Mouse (Mus musculus): ENCODE results near the gene Csrnp2. TPM values are rescaled to one million over a fixed set of nuclear protein-coding genes. Genes with fewer than 3 reads are reported as not detected.

Gene Csrnp2
- total and polyA plus RNA-seq, 3 experiments, result 1.7 to 2.7 (median 2.1) TPM

DNA sequence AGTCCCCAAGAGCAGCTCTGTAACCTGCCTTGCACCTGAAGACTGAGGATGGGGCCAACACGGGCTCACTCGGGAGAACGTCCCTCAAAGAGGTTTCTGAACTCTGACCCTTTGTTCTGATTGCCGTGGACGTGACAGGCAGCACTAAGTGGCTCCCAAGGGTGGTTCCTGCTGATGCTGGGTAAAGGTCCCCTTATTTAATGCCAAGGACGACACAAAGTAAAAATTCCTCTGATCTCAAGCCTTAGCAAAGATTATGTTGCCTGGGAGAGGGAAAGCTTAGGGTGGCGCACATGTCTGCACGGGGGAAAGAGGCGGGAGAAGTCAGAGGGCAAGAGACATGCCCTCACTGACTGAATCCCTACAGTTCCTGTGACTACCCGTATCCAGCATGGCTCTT lies 58.8 kb downstream of the Csrnp2 start:
- no peak overlapping the region for H3K4me3 ChIP-seq
- H3K9ac ChIP-seq (ENCODE audit: low read depth, low read length), result no peak overlapping the region
- H3K27ac ChIP-seq, result no peak overlapping the region
- no peak for DNase-seq
- WGBS, result 64% methylated on average over 10 of the region's 10 CpGs
- H3K79me2 ChIP-seq (replicated peaks; ENCODE audit: control insufficient read depth, insufficient read depth, low read length), result no peaks in the 10 kb centered on the region
- TF ChIP-seq POLR2A (IDR thresholded peaks at IDR 0.05; ENCODE audit: insufficient read depth, low read depth, low read length), result no peak
- no peak for TF ChIP-seq CTCF (IDR thresholded peaks at IDR 0.05)
- TF ChIP-seq EP300 (IDR thresholded peaks at IDR 0.05; ENCODE audit: insufficient read depth, low read depth, low read length), result no peak
- intact Hi-C loops (cut with DNase I), result no loop called here
- H3K4me1 ChIP-seq (ENCODE audit: control insufficient read depth, insufficient read depth, low read length), result no peaks in the 10 kb centered on the region
- no peaks in the 10 kb centered on the region for H3K36me3 ChIP-seq (ENCODE audit: control insufficient read depth, insufficient read depth, low read length)
- H3K27me3 ChIP-seq (ENCODE audit: control insufficient read depth, insufficient read depth, low read length), result no peaks in the 10 kb centered on the region

- intact Hi-C loops (cut with DNase I), result no loop called here
- H3K9ac ChIP-seq (ENCODE audit: low read depth, low read length), result no peak overlapping the region
- no peak overlapping the region for H3K4me3 ChIP-seq
- no peaks in the 10 kb centered on the region for H3K36me3 ChIP-seq (ENCODE audit: control insufficient read depth, insufficient read depth, low read length)
- H3K27me3 ChIP-seq (ENCODE audit: control insufficient read depth, insufficient read depth, low read length), result no peaks in the 10 kb centered on the region
- H3K4me1 ChIP-seq (ENCODE audit: control insufficient read depth, insufficient read depth, low read length), result no peaks in the 10 kb centered on the region
- 41% methylated on average over 4 of the region's 4 CpGs for WGBS
- DNase-seq, result no peak
- no peak overlapping the region for H3K27ac ChIP-seq
- TF ChIP-seq CTCF (IDR thresholded peaks at IDR 0.05) (no peak), EP300 (IDR thresholded peaks at IDR 0.05; ENCODE audit: insufficient read depth, low read depth, low read length) (no peak), POLR2A (IDR thresholded peaks at IDR 0.05; ENCODE audit: insufficient read depth, low read depth, low read length) (no peak)
- no peaks in the 10 kb centered on the region for H3K79me2 ChIP-seq (replicated peaks; ENCODE audit: control insufficient read depth, insufficient read depth, low read length)
Observed at GRCm38 (mm10) chr15:100436112-100436511, 59.2 kb downstream of the Csrnp2 start.

DNA sequence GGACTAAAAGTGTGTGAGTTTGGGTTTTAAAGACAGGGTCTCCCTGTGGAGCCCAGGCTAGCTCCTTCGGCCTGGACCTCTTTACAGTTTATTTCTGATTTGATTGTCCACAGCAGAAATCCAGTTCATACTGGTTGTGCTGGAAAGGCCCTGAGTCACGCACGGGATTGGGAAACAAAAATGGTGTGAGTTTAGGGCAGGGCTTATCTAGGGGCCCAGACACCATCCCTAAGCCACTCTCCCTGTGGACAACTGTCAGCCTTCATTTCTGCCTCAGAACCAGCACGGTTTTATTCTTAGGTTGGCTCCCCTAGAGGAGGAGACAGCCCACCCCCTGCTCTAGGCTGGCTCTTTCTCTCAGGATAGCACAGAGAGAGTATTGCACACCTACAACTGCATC lies 62.1 kb downstream of the Csrnp2 start:
- TF ChIP-seq CTCF (IDR thresholded peaks at IDR 0.05) (no peak), EP300 (IDR thresholded peaks at IDR 0.05; ENCODE audit: insufficient read depth, low read depth, low read length) (no peak), POLR2A (IDR thresholded peaks at IDR 0.05; ENCODE audit: insufficient read depth, low read depth, low read length) (no peak)
- 64% methylated on average over 4 of the region's 4 CpGs for WGBS
- no peak for DNase-seq
- no peak overlapping the region for H3K4me3 ChIP-seq
- no peaks in the 10 kb centered on the region for H3K36me3 ChIP-seq (ENCODE audit: control insufficient read depth, insufficient read depth, low read length)
- no peaks in the 10 kb centered on the region for H3K27me3 ChIP-seq (ENCODE audit: control insufficient read depth, insufficient read depth, low read length)
- H3K9ac ChIP-seq (ENCODE audit: low read depth, low read length), result no peak overlapping the region
- no peaks in the 10 kb centered on the region for H3K4me1 ChIP-seq (ENCODE audit: control insufficient read depth, insufficient read depth, low read length)
- intact Hi-C loops (cut with DNase I), result no loop called here
- no peaks in the 10 kb centered on the region for H3K79me2 ChIP-seq (replicated peaks; ENCODE audit: control insufficient read depth, insufficient read depth, low read length)
- H3K27ac ChIP-seq, result no peak overlapping the region

DNA sequence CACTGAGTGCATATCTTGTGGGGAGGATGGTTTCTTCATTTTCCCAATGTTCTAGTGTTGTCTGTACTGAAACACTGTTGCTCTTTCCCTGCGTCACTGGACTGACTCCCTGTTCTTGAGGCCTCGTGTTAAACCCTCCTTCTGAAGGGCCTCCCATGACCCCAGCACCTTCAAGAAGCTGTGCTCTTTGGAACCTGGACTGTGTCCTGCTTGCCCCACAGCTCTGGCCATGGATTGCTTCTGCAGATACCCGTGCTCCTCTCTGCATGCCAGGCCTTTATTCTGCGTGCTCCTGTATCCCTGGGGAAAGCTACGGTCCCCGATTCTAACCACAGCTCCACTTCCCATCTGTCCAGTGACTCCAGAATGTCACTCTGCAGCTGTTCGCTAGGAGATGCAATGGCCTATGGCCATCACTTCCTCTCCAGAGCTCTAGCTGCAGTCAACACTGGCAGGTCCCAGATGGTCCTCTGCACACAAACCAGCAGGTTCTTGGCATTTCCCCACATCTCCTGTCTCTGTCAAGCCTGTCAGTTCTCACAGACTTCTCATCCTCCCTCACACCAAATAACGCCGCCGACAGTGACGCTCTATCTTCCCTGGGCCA lies 65.2 kb downstream of the Csrnp2 start:
- no peaks in the 10 kb centered on the region for H3K27me3 ChIP-seq (ENCODE audit: control insufficient read depth, insufficient read depth, low read length)
- no peaks in the 10 kb centered on the region for H3K4me1 ChIP-seq (ENCODE audit: control insufficient read depth, insufficient read depth, low read length)
- no peak overlapping the region for H3K4me3 ChIP-seq
- no peak for TF ChIP-seq POLR2A (IDR thresholded peaks at IDR 0.05; ENCODE audit: insufficient read depth, low read depth, low read length)
- TF ChIP-seq CTCF (IDR thresholded peaks at IDR 0.05), result no peak
- no peak for TF ChIP-seq EP300 (IDR thresholded peaks at IDR 0.05; ENCODE audit: insufficient read depth, low read depth, low read length)
- no peaks in the 10 kb centered on the region for H3K79me2 ChIP-seq (replicated peaks; ENCODE audit: control insufficient read depth, insufficient read depth, low read length)
- 54% methylated on average over 11 of the region's 11 CpGs for WGBS
- DNase-seq, result no peak
- no peak overlapping the region for H3K27ac ChIP-seq
- H3K9ac ChIP-seq (ENCODE audit: low read depth, low read length), result no peak overlapping the region
- H3K36me3 ChIP-seq (ENCODE audit: control insufficient read depth, insufficient read depth, low read length), result no peaks in the 10 kb centered on the region
- intact Hi-C loops (cut with DNase I), result no loop called here

Other genes with a start within 250 kb of the Csrnp2 start
- gene Tmprss12, start 214.7 kb downstream of the Csrnp2 start, total RNA-seq (2021), result not detected
- not detected in 2 replicates for gene Tmprss12, start 214.7 kb downstream of the Csrnp2 start, polyA plus RNA-seq (2012; rRNA removed)
- gene Mettl7a1, start 191.3 kb downstream of the Csrnp2 start, total RNA-seq (2021), result 10 to 100 TPM; 44.8 to 56.4 TPM
- gene Mettl7a1, start 191.3 kb downstream of the Csrnp2 start, polyA plus RNA-seq (2012; rRNA removed), result 43.0 and 47.6 TPM in 2 replicates
- gene Mettl7a3, start 160.6 kb downstream of the Csrnp2 start, total RNA-seq (2021), result under 1 TPM in 1 of 2 experiments, not detected in 1; 0.27 TPM
- 0.21 TPM in 1 of 2 replicates, not detected in the other for gene Mettl7a3, start 160.6 kb downstream of the Csrnp2 start, polyA plus RNA-seq (2012; rRNA removed)
- under 1 TPM in 1 of 2 experiments, not detected in 1; 0.34 TPM for gene Methig1, start 142.3 kb downstream of the Csrnp2 start, total RNA-seq (2021)
- not detected in 2 replicates for gene Methig1, start 142.3 kb downstream of the Csrnp2 start, polyA plus RNA-seq (2012; rRNA removed)
- gene Mettl7a2, start 142.3 kb downstream of the Csrnp2 start, total RNA-seq (2021), result 1 to 10 TPM in 1 of 2 experiments, under 1 TPM in 1; 0.75 to 1.5 TPM
- not detected in 2 replicates for gene Mettl7a2, start 142.3 kb downstream of the Csrnp2 start, polyA plus RNA-seq (2012; rRNA removed)
- not detected for gene Higd1c, start 130.9 kb downstream of the Csrnp2 start, total RNA-seq (2021)
- not detected in 2 replicates for gene Higd1c, start 130.9 kb downstream of the Csrnp2 start, polyA plus RNA-seq (2012; rRNA removed)
- not detected for gene Gm5475, start 73.3 kb downstream of the Csrnp2 start, total RNA-seq (2021)
- not detected in 2 replicates for gene Gm5475, start 73.3 kb downstream of the Csrnp2 start, polyA plus RNA-seq (2012; rRNA removed)
- gene Slc11a2, start 70.4 kb downstream of the Csrnp2 start, total RNA-seq (2021), result 10 to 100 TPM; 38.9 to 43.7 TPM
- gene Slc11a2, start 70.4 kb downstream of the Csrnp2 start, polyA plus RNA-seq (2012; rRNA removed), result 24.4 and 45.6 TPM in 2 replicates
- 10 to 100 TPM; 13.0 to 13.1 TPM for gene Letmd1, start 26.5 kb downstream of the Csrnp2 start, total RNA-seq (2021)
- gene Letmd1, start 26.5 kb downstream of the Csrnp2 start, polyA plus RNA-seq (2012; rRNA removed), result 31.2 and 32.3 TPM in 2 replicates
- gene Tfcp2, start 56.5 kb upstream of the Csrnp2 start, total RNA-seq (2021), result 10 to 100 TPM; 11.6 to 12.8 TPM
- gene Tfcp2, start 56.5 kb upstream of the Csrnp2 start, polyA plus RNA-seq (2012; rRNA removed), result 6.6 and 8.2 TPM in 2 replicates
- 10 to 100 TPM in 1 of 2 experiments, 1 to 10 TPM in 1; 8.0 to 11.5 TPM for gene Pou6f1, start 104.5 kb upstream of the Csrnp2 start, total RNA-seq (2021)
- gene Pou6f1, start 104.5 kb upstream of the Csrnp2 start, polyA plus RNA-seq (2012; rRNA removed), result 13.7 and 15.7 TPM in 2 replicates
- 100 to 1,000 TPM; 157 to 180 TPM for gene Dazap2, start 119.9 kb upstream of the Csrnp2 start, total RNA-seq (2021)
- gene Dazap2, start 119.9 kb upstream of the Csrnp2 start, polyA plus RNA-seq (2012; rRNA removed), result 486 and 542 TPM in 2 replicates
- 10 to 100 TPM; 11.6 to 12.9 TPM for gene Smagp, start 141.5 kb upstream of the Csrnp2 start, total RNA-seq (2021)
- gene Smagp, start 141.5 kb upstream of the Csrnp2 start, polyA plus RNA-seq (2012; rRNA removed), result 19.5 and 21.1 TPM in 2 replicates
- gene Bin2, start 174.1 kb upstream of the Csrnp2 start, total RNA-seq (2021), result 1 to 10 TPM; 1.6 to 2.0 TPM
- 1.3 and 3.0 TPM in 2 replicates for gene Bin2, start 174.1 kb upstream of the Csrnp2 start, polyA plus RNA-seq (2012; rRNA removed)
- 1 to 10 TPM in 1 of 2 experiments, under 1 TPM in 1; 0.78 to 1.0 TPM for gene Cela1, start 192.4 kb upstream of the Csrnp2 start, total RNA-seq (2021)
- gene Cela1, start 192.4 kb upstream of the Csrnp2 start, polyA plus RNA-seq (2012; rRNA removed), result 1.3 and 1.7 TPM in 2 replicates
- under 1 TPM; 0.65 to 0.89 TPM for gene Galnt6, start 233.9 kb upstream of the Csrnp2 start, total RNA-seq (2021)
- 0.70 and 0.78 TPM in 2 replicates for gene Galnt6, start 233.9 kb upstream of the Csrnp2 start, polyA plus RNA-seq (2012; rRNA removed)

All from heart, adult 2 months (tissue).